Mouse (Mus musculus) embryonic facial prominence, embryonic 13.5 days (tissue): ENCODE data around the gene Ppp1r12b. TPM values are rescaled to one million over a fixed set of nuclear protein-coding genes. Genes with fewer than 3 reads are reported as not detected.

Source experiments
- ATAC-seq: fragments of 200-750 bp; cut with Nextera tagmentation; 2 replicates; pipeline ENCODE4 v1.8.0; 2017; ENCODE audit warnings: low read depth; ENCODE audit not compliant: insufficient number of reproducible peaks, insufficient read depth, low FRiP score, low TSS enrichment
- H3K27ac ChIP-seq: fragments of 300-500 bp; sonication (generic); 2 replicates; pipeline ENCODE4 v1.5.1; 2015; ENCODE audit warnings: moderate library complexity, mild to moderate bottlenecking, inconsistent platforms
- H3K27me3 ChIP-seq: fragments of 300-500 bp; sonication (generic); 2 replicates; pipeline ENCODE4 v1.6.1; 2015; ENCODE audit warnings: mild to moderate bottlenecking, inconsistent platforms
- H3K36me3 ChIP-seq: fragments of 300-500 bp; sonication (generic); 2 replicates; pipeline ENCODE4 v1.6.1; 2015; ENCODE audit warnings: mild to moderate bottlenecking, inconsistent platforms
- H3K4me1 ChIP-seq: fragments of 300-500 bp; sonication (generic); 2 replicates; pipeline ENCODE4 v1.6.1; 2015; ENCODE audit warnings: inconsistent platforms
- H3K4me2 ChIP-seq: fragments of 300-500 bp; sonication (generic); 2 replicates; pipeline ENCODE4 v1.6.1; 2015; ENCODE audit warnings: moderate library complexity, mild to moderate bottlenecking, inconsistent platforms
- H3K4me3 ChIP-seq: fragments of 300-500 bp; sonication (generic); 2 replicates; pipeline ENCODE4 v1.5.1; 2015; ENCODE audit warnings: mild to moderate bottlenecking, inconsistent platforms
- H3K9ac ChIP-seq: fragments of 300-500 bp; sonication (generic); 2 replicates; pipeline ENCODE4 v1.6.1; 2015; ENCODE audit warnings: mild to moderate bottlenecking, inconsistent platforms
- H3K9me3 ChIP-seq: fragments of 300-500 bp; sonication (generic); 2 replicates; pipeline ENCODE4 v1.6.1; 2016; ENCODE audit warnings: inconsistent platforms
- WGBS: fragments of 180-500 bp; shearing (Covaris S2); methylation state at CpG from one replicate; pipeline ENCODE4 v1.1.7; 2015; ENCODE audit warnings: mixed read lengths; 5-methylcytosine and 5-hydroxymethylcytosine counted together
- polyA plus RNA-seq: library from polyadenylated mRNA; unstranded; fragments of >200 nt; fragmentation: Nextera tagmentation; extraction: Ambion mirVana; gene quantifications from 2 replicates; pipeline ENCODE4 v1.2.1, GENCODE M21; 2015

The Ppp1r12b gene
- polyA plus RNA-seq, result 9.9 and 12.1 TPM in 2 replicates

DNA sequence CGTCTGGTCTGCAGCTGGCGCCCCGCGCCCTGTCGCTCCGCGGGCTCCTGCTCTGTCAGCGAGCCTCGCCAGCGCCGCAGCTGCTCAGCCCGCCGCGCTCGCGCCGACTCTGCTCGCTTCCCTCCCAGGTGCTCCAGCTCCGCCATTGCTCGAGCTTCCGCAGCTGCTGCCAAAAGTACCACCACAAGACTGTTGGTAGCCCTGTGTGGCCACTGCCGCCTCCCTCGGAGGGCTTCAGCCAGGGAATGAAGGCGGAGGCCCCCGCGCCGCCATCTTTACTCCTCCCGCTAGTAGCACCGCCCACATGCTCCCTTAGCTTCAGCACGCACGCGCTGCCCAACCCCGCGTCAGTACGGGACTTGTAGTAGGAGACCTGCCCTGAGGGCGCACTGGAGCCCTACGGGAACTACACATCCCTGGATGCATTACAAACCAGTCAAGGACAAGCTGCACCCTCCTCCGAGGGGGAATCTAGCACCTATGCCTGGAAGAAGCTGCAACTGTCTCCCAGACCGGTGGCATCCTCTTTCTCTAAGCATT, at the start of gene Ppp1r12b:
Gene Ppp1r12b (minus strand): TSS at position 306 of the 540 bp plus-strand sequence.
- under 1% methylated on average over 36 of the region's 39 CpGs for WGBS
- no peaks in the 10 kb centered on the region; the same call in 1 of the 2 replicates for H3K36me3 ChIP-seq
- H3K4me3 ChIP-seq, result peak within 1 kb of the TSS; percentile 81
- peak within 1 kb of the TSS; percentile 87 for H3K9ac ChIP-seq
- no peaks in the 10 kb centered on the region for H3K27me3 ChIP-seq
- peak within 1 kb of the TSS; percentile 80 for H3K4me2 ChIP-seq
- H3K9me3 ChIP-seq, result no peaks in the 10 kb centered on the region
- H3K27ac ChIP-seq, result peak within 1 kb of the TSS; percentile 85
- H3K4me1 ChIP-seq, result peaks cover 13% of the 10 kb centered on the region
- peak; percentile 97 for ATAC-seq

DNA sequence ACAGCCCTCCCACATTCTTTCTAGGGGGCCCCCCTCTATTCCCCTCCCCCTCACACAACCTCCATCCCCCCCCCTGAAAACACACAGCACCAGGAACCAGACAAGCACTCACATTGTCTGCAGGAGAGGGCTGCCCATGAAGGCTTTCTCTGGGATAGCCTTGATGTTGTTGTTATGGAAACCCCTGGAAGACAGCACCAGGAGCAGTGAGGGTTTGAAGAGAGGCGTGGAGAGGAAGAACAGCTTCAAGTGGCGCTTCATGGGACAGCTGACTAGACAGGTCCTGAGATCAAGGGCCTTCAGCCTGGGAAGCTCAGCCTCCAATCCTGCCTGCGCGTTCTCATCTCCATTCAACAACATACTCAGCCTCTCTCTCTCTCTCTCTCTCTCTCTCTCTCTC, 47.6 kb upstream of the Ppp1r12b start:
- ATAC-seq, result no peak
- 55% methylated on average over 4 of the region's 4 CpGs for WGBS
- Histone ChIP-seq H3K9me3 (no peaks in the 10 kb centered on the region), H3K4me3 (no peak overlapping the region), H3K4me2 (no peak overlapping the region), H3K4me1 (peaks cover 15% of the 10 kb centered on the region), H3K36me3 (no peaks in the 10 kb centered on the region), H3K27ac (no peak overlapping the region), H3K9ac (no peak overlapping the region), H3K27me3 (no peaks in the 10 kb centered on the region)

DNA sequence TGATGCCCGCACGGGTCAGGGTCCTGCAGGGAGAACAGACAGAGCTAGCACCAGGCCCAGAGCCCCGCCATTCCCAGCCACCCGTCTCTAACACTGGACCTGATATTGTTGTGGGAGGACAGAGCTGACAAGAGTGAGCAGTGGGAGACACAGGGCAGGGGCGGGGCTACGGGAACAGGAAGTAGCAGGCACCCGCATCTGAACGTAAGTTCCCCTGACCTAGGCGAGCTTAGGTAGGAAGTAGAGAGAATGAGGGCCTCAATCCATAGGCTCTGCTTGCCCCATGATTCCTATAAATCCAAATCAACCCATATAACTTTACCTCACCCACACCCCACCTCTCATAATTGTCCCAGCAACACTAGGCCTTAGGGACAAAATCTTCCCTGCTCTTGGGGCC, 44.8 kb upstream of the Ppp1r12b start:
- H3K4me2 ChIP-seq, result no peak overlapping the region
- H3K36me3 ChIP-seq, result no peaks in the 10 kb centered on the region
- no peaks in the 10 kb centered on the region for H3K27me3 ChIP-seq
- 84% methylated on average over 9 of the region's 9 CpGs for whole genome bisulfite sequencing
- no peak overlapping the region for H3K9ac ChIP-seq
- no peak for ATAC-seq
- no peak overlapping the region for H3K4me3 ChIP-seq
- no peaks in the 10 kb centered on the region for H3K9me3 ChIP-seq
- no peak overlapping the region for H3K27ac ChIP-seq
- H3K4me1 ChIP-seq, result peaks cover 33% of the 10 kb centered on the region

DNA sequence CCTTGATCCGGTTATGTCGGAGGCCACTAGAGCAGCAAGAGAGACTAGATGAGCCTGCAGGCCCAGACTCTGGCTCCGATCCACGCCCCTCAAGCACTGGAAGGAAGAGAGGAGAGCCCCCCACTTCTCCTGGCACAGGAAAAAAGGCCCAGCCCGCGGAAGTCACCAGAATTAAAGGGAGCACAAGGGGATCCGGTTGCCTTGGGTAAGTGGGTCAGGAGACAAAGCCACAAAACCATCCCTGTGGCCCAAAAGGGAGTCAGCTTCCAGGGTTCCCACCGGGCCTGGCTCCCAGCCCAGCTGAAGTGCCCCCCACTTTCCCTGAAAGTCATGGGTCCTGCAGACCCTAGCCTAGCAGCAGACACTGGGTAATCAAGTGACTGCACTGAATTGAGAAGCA, 42.5 kb upstream of the Ppp1r12b start:
- H3K4me3 ChIP-seq, result no peak overlapping the region
- no peak overlapping the region for H3K27ac ChIP-seq
- WGBS, result 61% methylated on average over 8 of the region's 8 CpGs
- H3K36me3 ChIP-seq, result no peaks in the 10 kb centered on the region
- peaks cover 33% of the 10 kb centered on the region for H3K4me1 ChIP-seq
- H3K9me3 ChIP-seq, result no peaks in the 10 kb centered on the region
- H3K4me2 ChIP-seq, result no peak overlapping the region
- no peak overlapping the region for H3K9ac ChIP-seq
- no peaks in the 10 kb centered on the region for H3K27me3 ChIP-seq
- no peak for ATAC-seq

DNA sequence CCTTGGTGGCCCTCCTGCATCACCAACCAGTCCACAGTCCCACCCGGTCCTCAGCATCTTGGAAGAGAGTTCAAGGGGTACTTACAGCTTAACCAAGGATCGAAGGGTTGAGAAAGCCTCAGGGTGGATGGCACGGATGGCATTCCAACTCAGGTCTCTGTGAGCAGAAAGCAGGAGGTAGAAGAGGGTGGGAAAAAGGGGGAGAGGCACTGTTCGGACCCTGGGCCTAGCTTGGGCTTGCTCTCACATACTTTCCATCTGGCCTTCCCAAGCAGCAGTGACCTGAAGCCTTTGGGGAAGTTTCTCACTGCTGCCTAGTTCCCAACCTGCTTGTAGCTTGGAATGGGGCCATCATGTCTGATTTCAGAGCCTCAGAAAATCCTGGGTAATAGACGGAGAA, 41.8 kb upstream of the Ppp1r12b start:
- peaks cover 30% of the 10 kb centered on the region for H3K4me1 ChIP-seq
- no peak overlapping the region for H3K27ac ChIP-seq
- WGBS, result 72% methylated on average over 5 of the region's 5 CpGs
- no peak overlapping the region for H3K4me2 ChIP-seq
- no peaks in the 10 kb centered on the region for H3K36me3 ChIP-seq
- no peaks in the 10 kb centered on the region for H3K27me3 ChIP-seq
- no peaks in the 10 kb centered on the region for H3K9me3 ChIP-seq
- ATAC-seq, result no peak
- H3K9ac ChIP-seq, result no peak overlapping the region
- no peak overlapping the region for H3K4me3 ChIP-seq

DNA sequence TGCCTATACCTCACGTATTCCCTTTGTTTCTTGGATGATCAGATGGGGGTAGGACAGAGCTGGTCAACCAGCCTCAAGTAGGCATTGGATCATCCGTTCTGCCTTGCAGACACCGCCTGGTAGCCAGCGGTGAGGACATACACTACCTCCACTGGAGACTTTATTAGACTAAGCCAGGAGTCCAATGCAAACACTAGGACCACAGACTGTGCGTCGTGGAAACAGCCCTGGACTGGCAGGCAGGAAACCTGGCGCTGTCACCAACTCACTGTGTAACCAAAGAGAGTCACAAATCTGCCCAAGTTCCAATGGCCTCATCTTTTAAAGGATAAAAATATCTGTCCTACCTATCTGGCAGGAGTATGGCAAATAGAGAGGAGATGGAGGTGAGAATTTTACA, 40.7 kb upstream of the Ppp1r12b start:
- 91% methylated on average over 7 of the region's 7 CpGs for WGBS
- Histone ChIP-seq H3K36me3 (no peaks in the 10 kb centered on the region), H3K9ac (no peak overlapping the region), H3K4me3 (no peak overlapping the region), H3K9me3 (no peaks in the 10 kb centered on the region), H3K27me3 (no peaks in the 10 kb centered on the region), H3K4me1 (peaks cover 39% of the 10 kb centered on the region), H3K27ac (no peak overlapping the region), H3K4me2 (no peak overlapping the region)
- no peak for ATAC-seq

DNA sequence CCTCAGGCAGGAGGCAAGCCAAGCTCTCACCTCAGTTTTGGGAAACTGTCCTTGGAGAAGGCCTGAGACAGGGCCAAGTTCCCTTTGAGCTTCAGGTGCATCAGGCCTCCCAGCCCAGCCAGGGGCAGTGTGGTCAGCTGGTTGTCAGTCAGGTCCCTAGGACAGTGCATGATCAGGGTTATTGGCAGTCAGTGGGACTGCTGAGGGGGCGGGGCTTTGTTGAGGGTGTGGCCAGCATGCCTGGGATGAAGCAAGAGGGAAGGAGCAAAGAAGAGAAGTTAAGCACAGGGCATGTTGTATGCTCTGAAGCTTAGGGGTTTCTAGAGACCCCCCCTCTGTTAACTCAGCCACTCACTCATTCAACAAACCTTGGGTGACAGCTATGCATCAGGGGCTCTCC, 40.2 kb upstream of the Ppp1r12b start:
- no peaks in the 10 kb centered on the region for H3K36me3 ChIP-seq
- no peaks in the 10 kb centered on the region for H3K9me3 ChIP-seq
- H3K4me1 ChIP-seq, result peaks cover 36% of the 10 kb centered on the region
- no peaks in the 10 kb centered on the region for H3K27me3 ChIP-seq
- WGBS, result 44% methylated on average over 1 of the region's 1 CpGs
- H3K9ac ChIP-seq, result no peak overlapping the region
- no peak overlapping the region for H3K27ac ChIP-seq
- H3K4me3 ChIP-seq, result no peak overlapping the region
- no peak for ATAC-seq
- no peak overlapping the region for H3K4me2 ChIP-seq

DNA sequence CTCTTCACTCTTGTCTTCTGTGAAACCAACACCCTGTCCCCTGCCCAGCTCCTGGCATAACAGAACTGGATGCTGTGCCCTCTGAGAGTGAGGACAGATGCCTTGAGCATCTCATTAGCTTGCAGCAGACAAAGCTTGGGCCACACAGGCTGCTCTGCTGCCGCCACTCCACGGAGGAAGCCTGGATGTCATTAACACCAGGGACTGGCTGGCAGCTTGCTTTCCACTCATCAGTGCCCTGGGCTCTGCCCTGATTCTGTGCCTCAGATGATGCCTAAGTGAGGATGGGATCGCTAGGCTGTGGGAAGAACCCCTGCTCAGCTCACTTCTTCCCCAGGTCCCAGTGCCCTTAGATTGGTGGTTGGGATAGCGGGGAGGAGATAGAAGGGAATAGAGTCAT, 39.7 kb upstream of the Ppp1r12b start:
- Histone ChIP-seq H3K9ac (no peak overlapping the region), H3K4me3 (no peak overlapping the region), H3K9me3 (no peaks in the 10 kb centered on the region), H3K27me3 (peaks cover 2% of the 10 kb centered on the region; the same call in 1 of the 2 replicates), H3K36me3 (no peaks in the 10 kb centered on the region), H3K27ac (no peak overlapping the region), H3K4me2 (no peak overlapping the region), H3K4me1 (peaks cover 36% of the 10 kb centered on the region)
- WGBS, result 47% methylated on average over 4 of the region's 4 CpGs
- no peak for ATAC-seq

DNA sequence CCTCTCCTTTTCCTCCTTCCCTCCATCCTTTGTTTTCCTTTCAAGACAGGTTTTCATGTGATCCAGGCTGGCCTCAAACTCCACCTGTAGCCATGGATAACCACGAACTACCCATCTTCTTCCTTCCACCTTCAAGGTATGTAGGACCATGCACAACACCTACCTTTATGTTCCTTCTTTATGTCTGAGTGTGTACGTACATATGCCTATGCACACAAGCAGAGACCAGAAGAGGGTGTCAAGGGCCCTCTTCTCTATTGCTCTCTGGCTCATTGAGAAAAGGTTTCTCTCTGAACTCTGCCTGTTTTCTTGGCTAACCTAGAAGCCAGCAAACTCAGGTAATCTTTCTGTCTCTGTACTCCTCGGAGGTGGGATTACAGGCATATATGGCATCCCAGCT, 39.0 kb upstream of the Ppp1r12b start:
- ATAC-seq, result no peak
- Histone ChIP-seq H3K4me3 (no peak overlapping the region), H3K36me3 (no peaks in the 10 kb centered on the region), H3K4me2 (no peak overlapping the region), H3K9me3 (no peaks in the 10 kb centered on the region), H3K4me1 (peaks cover 36% of the 10 kb centered on the region), H3K27ac (no peak overlapping the region), H3K27me3 (peaks cover 4% of the 10 kb centered on the region; the same call in 1 of the 2 replicates), H3K9ac (no peak overlapping the region)
- 88% methylated on average over 3 of the region's 3 CpGs for WGBS

DNA sequence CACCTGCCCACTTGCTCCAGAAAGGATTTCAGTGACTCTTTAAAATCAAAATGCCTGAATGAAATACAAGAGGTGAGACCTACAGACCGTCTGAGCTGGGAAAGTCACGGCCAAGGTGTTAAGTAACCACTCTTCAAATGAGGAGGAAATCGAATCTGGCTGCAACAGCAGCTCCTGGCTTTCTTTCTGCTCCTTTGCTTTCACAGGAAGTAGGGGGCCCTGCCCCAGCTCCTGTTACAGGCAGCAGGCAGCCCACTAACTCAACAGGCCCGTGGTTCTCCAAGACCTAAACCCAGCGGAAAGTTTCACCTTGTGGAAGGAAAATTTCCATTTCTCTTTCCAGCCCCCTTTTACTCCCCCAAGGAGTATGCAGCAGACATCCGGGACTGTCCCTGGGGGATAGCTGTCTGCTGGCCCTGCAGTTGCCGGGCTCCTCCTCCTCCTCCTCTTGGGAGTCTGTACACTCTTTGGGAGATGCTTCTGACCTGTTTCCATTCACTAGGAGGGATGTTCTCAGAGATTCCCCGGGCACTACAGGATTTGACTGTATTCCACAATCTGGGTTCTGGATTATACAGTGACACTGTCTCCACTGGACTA, 36.4 kb upstream of the Ppp1r12b start:
- H3K36me3 ChIP-seq, result no peaks in the 10 kb centered on the region
- peak overlapping the region; percentile 36; the same call in 1 of the 2 replicates for H3K27ac ChIP-seq
- H3K9ac ChIP-seq, result no peak overlapping the region
- no peaks in the 10 kb centered on the region for H3K9me3 ChIP-seq
- H3K4me2 ChIP-seq, result no peak overlapping the region
- peaks cover 31% of the 10 kb centered on the region for H3K4me1 ChIP-seq
- WGBS, result 19% methylated on average over 8 of the region's 8 CpGs
- no peak for ATAC-seq
- H3K4me3 ChIP-seq, result no peak overlapping the region
- peaks cover 18% of the 10 kb centered on the region for H3K27me3 ChIP-seq

DNA sequence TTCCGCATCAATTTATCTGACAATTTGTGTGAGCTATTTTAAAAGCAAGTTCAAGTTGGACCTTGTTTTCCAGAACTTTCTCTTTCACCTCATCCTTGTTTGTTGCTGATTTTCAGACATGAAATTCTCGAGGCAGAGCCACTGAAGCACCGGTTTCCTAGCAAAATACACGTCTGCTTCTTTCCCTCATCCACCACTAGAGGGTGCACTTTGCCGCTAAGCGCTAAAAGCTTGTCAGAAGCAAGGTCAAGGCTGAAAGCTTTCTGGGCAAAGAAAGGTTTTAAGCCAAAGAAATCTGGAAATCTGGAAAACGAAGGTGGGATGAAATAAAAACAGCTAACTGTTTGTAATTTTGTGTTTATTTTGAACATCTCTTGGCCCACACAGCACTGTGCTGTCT, 33.6 kb upstream of the Ppp1r12b start:
- no peaks in the 10 kb centered on the region for H3K9me3 ChIP-seq
- no peak overlapping the region for H3K4me3 ChIP-seq
- ATAC-seq, result no peak
- no peak overlapping the region for H3K27ac ChIP-seq
- H3K36me3 ChIP-seq, result no peaks in the 10 kb centered on the region
- H3K4me2 ChIP-seq, result no peak overlapping the region
- peaks cover 23% of the 10 kb centered on the region for H3K4me1 ChIP-seq
- H3K27me3 ChIP-seq, result peaks cover 23% of the 10 kb centered on the region
- no peak overlapping the region for H3K9ac ChIP-seq
- WGBS, result 8% methylated on average over 7 of the region's 7 CpGs

DNA sequence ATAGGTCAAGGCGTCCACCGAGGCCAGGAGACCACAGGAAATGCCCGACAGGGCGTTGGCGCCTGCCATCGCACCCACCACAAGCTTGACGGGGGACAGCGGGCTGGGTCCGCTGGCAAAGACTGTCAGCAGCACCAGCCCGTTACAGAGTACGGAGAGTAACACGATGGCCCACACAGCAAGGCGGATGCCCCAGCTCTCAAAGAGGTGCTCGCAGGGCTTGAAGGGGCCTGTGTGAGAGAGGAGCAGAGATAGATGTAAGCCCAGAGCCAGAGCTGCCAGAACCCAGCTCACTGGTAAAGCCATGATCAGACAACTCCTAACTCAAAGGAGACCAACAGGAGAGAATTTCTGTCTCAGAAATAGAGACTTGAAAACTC, 32.2 kb upstream of the Ppp1r12b start:
- Histone ChIP-seq H3K36me3 (no peaks in the 10 kb centered on the region), H3K27me3 (peaks cover 23% of the 10 kb centered on the region), H3K9ac (peak overlapping the region; percentile 71), H3K4me2 (peak overlapping the region; percentile 83), H3K4me3 (peak overlapping the region; percentile 45), H3K27ac (no peak overlapping the region), H3K9me3 (no peaks in the 10 kb centered on the region), H3K4me1 (peaks cover 23% of the 10 kb centered on the region)
- ATAC-seq, result no peak
- WGBS, result 8% methylated on average over 14 of the region's 14 CpGs
